Comparison of ENCODE assay signal across 8 mouse cellular contexts in the genomic region with DNA sequence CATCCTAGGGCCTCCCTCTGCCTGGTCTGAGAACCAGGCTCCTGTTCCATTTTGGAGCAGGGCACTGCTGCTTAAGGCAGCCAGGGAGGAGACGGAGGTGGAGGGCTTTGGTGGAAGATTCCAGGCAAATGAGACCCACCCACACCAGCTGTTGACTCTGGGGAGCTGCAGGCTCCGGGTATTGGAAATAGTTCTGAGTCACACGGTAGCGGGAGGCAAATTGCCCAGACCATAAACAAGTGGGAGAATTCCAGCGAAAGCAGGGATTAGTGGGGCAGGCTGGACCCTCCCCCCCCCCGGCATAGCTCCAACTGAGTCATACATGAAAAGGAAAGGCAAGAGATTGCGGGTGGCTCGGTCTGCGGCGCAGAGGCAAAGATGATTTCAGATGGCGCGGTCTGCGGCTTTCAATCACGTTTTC.
DNase-seq lines count a peak whose midpoint lies in the region; ATAC-seq and TF ChIP-seq lines count a peak whose summit lies in the region.

No protein-coding gene starts in this region.

- no peaks in the 10 kb centered on the region for H3K27me3 ChIP-seq in cerebellum, adult 2 months (ENCODE audit: control insufficient read depth, insufficient read depth, low read length)

- no peak for TF ChIP-seq CTCF in cerebellum, adult 2 months (IDR thresholded peaks at IDR 0.05; ENCODE audit: borderline replicate concordance, insufficient read depth, low read depth, low read length)

- no peak overlapping the region for H3K4me3 ChIP-seq in cerebellum, adult 2 months (replicated peaks; ENCODE audit: insufficient read depth, low read depth, low read length)

- ATAC-seq in megakaryocyte, adult 5-6 weeks (ENCODE audit: poor library complexity, severe bottlenecking): no peak

- peaks cover 16% of the 10 kb centered on the region for H3K4me1 ChIP-seq in cerebellum, adult 2 months (ENCODE audit: control insufficient read depth, insufficient read depth, low read length)

- WGBS in cerebellum, adult 2 months: 23% methylated on average over 14 of the region's 14 CpGs

- TF ChIP-seq POLR2A in cerebellum, adult 2 months (IDR thresholded peaks at IDR 0.05; ENCODE audit: borderline replicate concordance, insufficient read depth, low read length): no peak

- no peak overlapping the region for H3K27ac ChIP-seq in cerebellum, adult 2 months (ENCODE audit: insufficient read depth, low read length)

- DNase-seq in cerebellum, adult 2 months: peak; percentile 38 to 48
- no peak for DNase-seq in cerebellum, adult 9-11 months
- DNase-seq in adipocyte (ENCODE audit: low spot score): peak; percentile 9
- DNase-seq in gastrocnemius, postnatal 10 days: peak; percentile 47
- peak; percentile 79 for DNase-seq in layer of hippocampus, adult 11-12 months (ENCODE audit: low spot score)
- peak; percentile 11 for DNase-seq in lung, postnatal 14 days
- peak; percentile 49 to 66 for DNase-seq in urinary bladder, postnatal 4 days (ENCODE audit: low spot score in 2 of 2)
